Mouse (Mus musculus) heart, adult 2 months (tissue): ENCODE data around the gene Gins1.

Source experiments
- CTCF ChIP-seq: fragments of 200-600 bp; IDR thresholded peaks from 2 replicates; pipeline ENCODE4 v1.8.1; 2022; ENCODE audit warnings: antibody characterized with exemption, mild to moderate bottlenecking, moderate library complexity
- EP300 ChIP-seq: fragments of 200-500 bp; IDR thresholded peaks from 2 replicates; pipeline ENCODE4 v1.6.1; 2011; ENCODE audit warnings: low read depth, low read length, control low read depth; ENCODE audit not compliant: insufficient read depth
- POLR2A ChIP-seq: fragments of 200-500 bp; IDR thresholded peaks from 2 replicates; pipeline ENCODE4 v1.6.1; 2011; ENCODE audit warnings: mild to moderate bottlenecking, low read depth, low read length, control low read depth; ENCODE audit not compliant: insufficient read depth

GRCm38 (mm10) chr2:150965951-150966350, 60.8 kb downstream of the Gins1 start:
- TF ChIP-seq EP300 (no peak), CTCF (no peak), POLR2A (no peak)
